Mouse (Mus musculus) heart, embryonic 11.5 days (tissue): ENCODE measurements around the gene Gpc6. TPM values are rescaled to one million over a fixed set of nuclear protein-coding genes. Genes with fewer than 3 reads are reported as not detected.

Experiments used
- ATAC-seq: fragments of 200-750 bp; cut with Nextera tagmentation; replicated peaks from 2 replicates; pipeline ENCODE4 v1.8.0; 2017; ENCODE audit warnings: moderate library complexity; ENCODE audit not compliant: insufficient number of reproducible peaks, low FRiP score, low TSS enrichment
- H3K27ac ChIP-seq: fragments of 300-500 bp; sonication (generic); 2 replicates; pipeline ENCODE4 v1.5.1; 2014; ENCODE audit warnings: mild to moderate bottlenecking, low read depth, low read length
- H3K27me3 ChIP-seq: fragments of 300-500 bp; sonication (generic); 2 replicates; pipeline ENCODE4 v1.6.1; 2014; ENCODE audit warnings: mild to moderate bottlenecking, low read length, mixed read lengths; ENCODE audit not compliant: control insufficient read depth, insufficient read depth
- H3K36me3 ChIP-seq: fragments of 300-500 bp; sonication (generic); 2 replicates; pipeline ENCODE4 v1.6.1; 2014; ENCODE audit warnings: mild to moderate bottlenecking, low read length, moderate library complexity, mixed read lengths; ENCODE audit not compliant: control insufficient read depth, insufficient read depth
- H3K4me1 ChIP-seq: fragments of 300-500 bp; sonication (generic); 2 replicates; pipeline ENCODE4 v1.6.1; 2014; ENCODE audit warnings: low read length; ENCODE audit not compliant: control insufficient read depth, insufficient read depth
- H3K4me2 ChIP-seq: fragments of 300-500 bp; sonication (generic); 2 replicates; pipeline ENCODE4 v1.6.1; 2014; ENCODE audit warnings: mild to moderate bottlenecking, moderate library complexity
- H3K4me3 ChIP-seq: fragments of 300-500 bp; sonication (generic); 2 replicates; pipeline ENCODE4 v1.5.1; 2014; ENCODE audit warnings: low read depth, low read length
- H3K9ac ChIP-seq: fragments of 300-500 bp; sonication (generic); 2 replicates; pipeline ENCODE4 v1.6.1; 2014; ENCODE audit warnings: mild to moderate bottlenecking, low read depth, low read length, moderate library complexity
- H3K9me3 ChIP-seq: fragments of 300-500 bp; sonication (generic); replicated peaks from 2 replicates; pipeline ENCODE4 v1.6.1; 2016; ENCODE audit warnings: low read length; ENCODE audit not compliant: control insufficient read depth
- WGBS: fragments of 180-500 bp; shearing (Covaris S2); extraction: QIAGEN DNeasy Blood & Tissue Kit; methylation state at CpG from one replicate; pipeline ENCODE4 v1.1.7; 2014; ENCODE audit not compliant: insufficient replicate concordance; 5-methylcytosine and 5-hydroxymethylcytosine counted together
- polyA plus RNA-seq: library from polyadenylated mRNA; unstranded; fragments of >200 nt; fragmentation: Nextera tagmentation; extraction: Ambion mirVana; gene quantifications from 2 replicates; pipeline ENCODE4 v1.2.1, GENCODE M21; 2014

The Gpc6 gene
- polyA plus RNA-seq, 1 experiment from 2014 or later, result 14.3 TPM

DNA sequence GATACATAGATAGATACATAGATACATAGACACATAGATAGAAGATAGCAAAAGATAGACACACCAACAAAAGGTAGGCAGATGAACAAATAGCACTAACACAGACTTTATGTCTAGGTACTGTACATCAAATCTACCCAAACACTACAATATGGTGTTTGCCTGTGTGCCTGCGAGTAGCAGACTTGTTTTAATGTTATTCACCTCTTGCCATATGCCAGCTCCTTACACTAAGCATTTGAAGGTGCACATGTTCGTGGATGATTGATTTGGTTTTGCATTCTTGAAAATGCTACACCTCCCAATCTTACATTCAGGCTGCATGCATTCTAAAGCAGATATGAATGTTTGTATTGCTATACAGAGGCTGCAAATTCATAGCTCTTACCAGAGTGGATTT is 680.6 kb downstream of the Gpc6 start:
- H3K9me3 ChIP-seq, result no peaks in the 10 kb centered on the region
- no peaks in the 10 kb centered on the region for H3K36me3 ChIP-seq
- no peak for ATAC-seq
- H3K9ac ChIP-seq, result no peak overlapping the region
- no peak overlapping the region for H3K4me3 ChIP-seq
- no peaks in the 10 kb centered on the region for H3K4me1 ChIP-seq
- H3K27ac ChIP-seq, result no peak overlapping the region
- no peaks in the 10 kb centered on the region for H3K27me3 ChIP-seq
- WGBS, result 84% methylated on average over 2 of the region's 2 CpGs
- H3K4me2 ChIP-seq, result no peak overlapping the region

- no peaks in the 10 kb centered on the region for H3K36me3 ChIP-seq
- no peak overlapping the region for H3K4me3 ChIP-seq
- no peaks in the 10 kb centered on the region for H3K27me3 ChIP-seq
- no peaks in the 10 kb centered on the region for H3K4me1 ChIP-seq
- no peaks in the 10 kb centered on the region for H3K9me3 ChIP-seq
- no peak overlapping the region for H3K4me2 ChIP-seq
- no peak overlapping the region for H3K27ac ChIP-seq
- WGBS, result 66% methylated on average over 3 of the region's 3 CpGs
- ATAC-seq, result no peak
- H3K9ac ChIP-seq, result no peak overlapping the region
These were observed 686.0 kb downstream of the Gpc6 start for GRCm38 (mm10) chr14:117611113-117611512.

- Histone ChIP-seq H3K9ac (no peak overlapping the region), H3K4me2 (no peak overlapping the region), H3K4me1 (no peaks in the 10 kb centered on the region), H3K27ac (no peak overlapping the region), H3K27me3 (no peaks in the 10 kb centered on the region), H3K9me3 (no peaks in the 10 kb centered on the region), H3K4me3 (no peak overlapping the region), H3K36me3 (no peaks in the 10 kb centered on the region)
- ATAC-seq, result no peak
- WGBS, result 62% methylated on average over 9 of the region's 9 CpGs
These were observed 700.1 kb downstream of the Gpc6 start for GRCm38 (mm10) chr14:117625100-117625710.

DNA sequence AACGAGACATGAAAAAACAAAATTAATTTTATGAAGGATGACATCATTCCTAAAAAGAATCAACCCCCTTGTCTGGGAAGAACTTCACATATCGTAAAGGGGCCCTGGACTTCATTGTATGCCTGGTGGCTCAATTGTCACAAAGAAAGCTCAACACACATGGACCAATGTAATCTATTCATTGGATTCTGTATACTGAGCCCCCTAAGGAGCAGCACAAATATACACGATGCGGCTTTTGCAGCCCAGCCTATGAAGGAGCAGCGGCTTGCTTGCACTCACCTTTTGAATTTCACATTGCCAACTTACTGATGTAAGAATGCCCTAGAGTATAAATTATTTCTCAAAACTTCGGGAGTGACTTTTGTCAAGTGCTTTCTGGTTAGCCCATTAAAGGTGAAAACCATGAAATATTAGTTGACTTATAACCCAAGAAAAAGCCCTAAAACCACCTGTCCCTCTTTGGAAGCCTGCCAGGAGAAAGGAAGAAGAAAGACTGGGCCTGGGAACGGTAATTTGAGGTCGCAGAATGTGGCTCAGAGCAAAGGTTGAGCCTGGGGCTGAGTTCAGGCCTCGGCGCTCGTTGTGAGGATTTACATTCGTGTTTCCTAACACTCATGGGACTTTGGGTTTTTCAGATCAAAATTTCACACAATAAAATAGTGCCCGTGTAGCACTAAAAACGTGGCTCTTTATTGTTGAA is 709.3 kb downstream of the Gpc6 start:
- H3K27ac ChIP-seq, result no peak overlapping the region
- no peak for ATAC-seq
- 84% methylated on average over 14 of the region's 14 CpGs for WGBS
- no peak overlapping the region for H3K9ac ChIP-seq
- H3K36me3 ChIP-seq, result no peaks in the 10 kb centered on the region
- no peak overlapping the region for H3K4me3 ChIP-seq
- no peaks in the 10 kb centered on the region for H3K9me3 ChIP-seq
- no peaks in the 10 kb centered on the region for H3K4me1 ChIP-seq
- no peaks in the 10 kb centered on the region for H3K27me3 ChIP-seq
- H3K4me2 ChIP-seq, result no peak overlapping the region

- Histone ChIP-seq H3K4me3 (no peak overlapping the region), H3K9ac (no peak overlapping the region), H3K36me3 (no peaks in the 10 kb centered on the region), H3K9me3 (no peaks in the 10 kb centered on the region), H3K4me1 (no peaks in the 10 kb centered on the region), H3K4me2 (no peak overlapping the region), H3K27me3 (0 out of 2 replicates have a peak, but pooled peaks cover 2% of the 10 kb centered on the region), H3K27ac (no peak overlapping the region)
- 67% methylated on average over 2 of the region's 2 CpGs for WGBS
- no peak for ATAC-seq
These were observed 716.7 kb downstream of the Gpc6 start for GRCm38 (mm10) chr14:117641853-117642252.

DNA sequence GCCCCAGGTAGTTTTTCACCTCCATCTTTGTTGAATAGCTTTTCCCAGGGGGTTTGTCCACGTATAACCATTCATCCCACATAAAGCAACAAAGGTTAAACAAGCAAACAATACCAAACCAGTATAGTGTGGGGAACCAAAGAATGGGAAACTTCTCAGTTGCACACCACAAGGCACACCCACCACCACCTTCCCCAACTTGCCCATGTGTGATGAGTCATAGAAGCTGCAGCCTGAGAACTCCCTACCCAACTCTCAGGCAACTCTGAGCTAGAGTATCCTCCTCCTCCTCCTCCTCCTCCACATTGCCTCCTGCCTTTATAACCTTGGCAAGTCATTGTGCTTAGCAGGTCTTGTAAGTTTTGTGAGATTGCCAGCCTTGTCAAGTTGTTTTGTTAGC is 718.0 kb downstream of the Gpc6 start:
- no peak overlapping the region for H3K27ac ChIP-seq
- H3K9me3 ChIP-seq, result no peaks in the 10 kb centered on the region
- 0 out of 2 replicates have a peak, but pooled peaks cover 4% of the 10 kb centered on the region for H3K27me3 ChIP-seq
- no peak for ATAC-seq
- H3K36me3 ChIP-seq, result no peaks in the 10 kb centered on the region
- 83% methylated on average over 1 of the region's 1 CpGs for WGBS
- H3K9ac ChIP-seq, result no peak overlapping the region
- H3K4me3 ChIP-seq, result no peak overlapping the region
- no peaks in the 10 kb centered on the region for H3K4me1 ChIP-seq
- H3K4me2 ChIP-seq, result no peak overlapping the region

GRCm38 (mm10) chr14:117648199-117648960 is 723.3 kb downstream of the Gpc6 start:
- Histone ChIP-seq H3K4me1 (peaks cover 6% of the 10 kb centered on the region), H3K4me3 (no peak overlapping the region), H3K9me3 (no peaks in the 10 kb centered on the region), H3K27me3 (0 out of 2 replicates have a peak, but pooled peaks cover 4% of the 10 kb centered on the region), H3K9ac (no peak overlapping the region), H3K27ac (no peak overlapping the region), H3K4me2 (no peak overlapping the region), H3K36me3 (no peaks in the 10 kb centered on the region)
- WGBS, result 12% methylated on average over 9 of the region's 9 CpGs
- no peak for ATAC-seq

GRCm38 (mm10) chr14:117650141-117650540 is 725.0 kb downstream of the Gpc6 start:
- H3K4me1 ChIP-seq, result peaks cover 6% of the 10 kb centered on the region
- H3K27me3 ChIP-seq, result 0 out of 2 replicates have a peak, but pooled peaks cover 4% of the 10 kb centered on the region
- H3K4me2 ChIP-seq, result no peak overlapping the region
- no peak overlapping the region for H3K27ac ChIP-seq
- WGBS, result 90% methylated on average over 4 of the region's 4 CpGs
- no peaks in the 10 kb centered on the region for H3K36me3 ChIP-seq
- no peak for ATAC-seq
- no peaks in the 10 kb centered on the region for H3K9me3 ChIP-seq
- H3K9ac ChIP-seq, result no peak overlapping the region
- no peak overlapping the region for H3K4me3 ChIP-seq
